Mouse (Mus musculus): ENCODE data around the gene Ncl.

Gene Ncl

DNA sequence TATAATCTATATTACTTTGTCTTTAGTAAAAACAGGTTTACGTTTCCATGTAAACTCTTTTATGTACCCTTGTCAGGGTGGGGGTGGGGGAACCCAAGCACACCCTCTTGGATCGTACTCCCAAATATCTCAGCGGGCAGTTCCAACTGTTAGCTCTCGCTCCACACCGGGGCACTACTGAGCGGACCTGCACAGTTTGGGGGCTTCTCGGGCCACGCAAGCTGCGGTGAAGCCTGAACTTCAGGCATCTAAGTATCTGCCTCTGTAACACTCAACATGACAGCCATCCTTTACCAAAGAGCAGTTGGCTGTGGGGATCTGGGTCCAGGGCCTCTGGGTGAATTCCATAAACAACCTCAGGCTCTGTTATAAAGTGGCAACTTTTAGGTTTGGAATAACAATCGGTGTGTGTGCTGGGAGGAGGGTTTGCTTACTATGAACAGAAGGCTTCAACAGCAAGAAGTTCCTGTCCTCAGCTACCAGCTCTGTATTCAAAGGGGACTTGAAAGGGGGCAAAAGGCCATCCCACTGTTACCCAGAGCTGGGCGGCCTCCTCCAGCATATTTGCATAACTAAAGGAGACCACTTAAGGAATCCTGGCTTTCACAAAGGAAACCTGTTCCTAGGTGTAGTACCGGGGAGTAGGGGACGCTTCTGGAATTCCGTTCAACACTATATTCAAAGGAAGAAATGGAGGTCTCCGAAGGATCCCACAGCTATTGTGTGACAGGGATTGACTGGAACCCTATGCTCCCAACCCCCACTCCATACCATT lies 48.5 kb downstream of the Ncl start:
- DNase-seq = no peak

- no peak for DNase-seq
These were observed 49.8 kb downstream of the Ncl start for GRCm38 (mm10) chr1:86309270-86309833.

- no peak for DNase-seq
These were observed 51.1 kb downstream of the Ncl start for GRCm38 (mm10) chr1:86307871-86308641.

GRCm38 (mm10) chr1:86307177-86307762 lies 51.9 kb downstream of the Ncl start:
- no peak for DNase-seq

- DNase-seq = no peak
These were observed 52.5 kb downstream of the Ncl start for GRCm38 (mm10) chr1:86306686-86307085.

DNA sequence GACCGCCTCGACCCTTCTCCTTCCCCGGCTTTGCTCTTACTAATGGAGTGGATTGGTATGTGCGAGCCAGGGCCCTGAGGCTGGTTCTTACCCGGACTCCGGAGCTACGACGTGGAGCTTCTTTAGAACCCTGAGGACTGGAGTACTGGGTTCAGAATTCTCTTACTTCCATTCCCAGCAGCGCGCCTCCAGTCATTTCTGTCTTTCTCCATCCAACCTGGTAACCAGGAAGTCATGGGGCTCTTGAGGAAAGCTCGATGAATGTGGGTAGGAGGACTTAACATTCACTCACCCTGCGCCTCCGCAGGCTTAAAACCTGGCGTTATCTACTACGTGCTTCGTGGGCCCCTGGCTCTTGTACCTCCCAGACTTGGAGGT lies 55.3 kb downstream of the Ncl start:
- no peak for DNase-seq

GRCm38 (mm10) chr1:86303063-86303872 lies 55.9 kb downstream of the Ncl start:
- peak; percentile 59 for DNase-seq

DNA sequence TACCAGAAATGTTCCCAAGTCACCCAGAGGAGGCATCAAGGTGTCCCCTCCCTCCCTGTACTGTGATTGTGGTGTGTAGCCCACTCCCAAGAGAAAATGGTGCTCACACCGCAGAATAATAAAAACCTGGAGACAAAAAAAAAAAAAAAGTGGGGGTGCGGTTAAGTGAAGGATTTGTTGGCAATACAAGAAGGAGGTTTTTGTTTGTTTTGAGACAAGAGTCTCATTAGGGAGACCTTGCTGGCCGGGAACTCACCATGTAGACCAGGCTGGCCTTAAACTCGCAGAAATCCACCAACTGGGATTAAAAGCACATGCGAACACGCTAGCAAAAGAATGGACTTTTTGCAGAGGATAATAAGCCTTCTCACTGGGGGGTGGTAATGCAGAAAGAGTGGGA lies 56.7 kb downstream of the Ncl start, which contains the start of gene B3gnt7:
TSS of gene B3gnt7 (plus strand) at position 301 of the 400 bp plus-strand sequence.
- no peak for DNase-seq

- DNase-seq = no peak
These were observed 57.7 kb downstream of the Ncl start for GRCm38 (mm10) chr1:86301221-86302091.

DNA sequence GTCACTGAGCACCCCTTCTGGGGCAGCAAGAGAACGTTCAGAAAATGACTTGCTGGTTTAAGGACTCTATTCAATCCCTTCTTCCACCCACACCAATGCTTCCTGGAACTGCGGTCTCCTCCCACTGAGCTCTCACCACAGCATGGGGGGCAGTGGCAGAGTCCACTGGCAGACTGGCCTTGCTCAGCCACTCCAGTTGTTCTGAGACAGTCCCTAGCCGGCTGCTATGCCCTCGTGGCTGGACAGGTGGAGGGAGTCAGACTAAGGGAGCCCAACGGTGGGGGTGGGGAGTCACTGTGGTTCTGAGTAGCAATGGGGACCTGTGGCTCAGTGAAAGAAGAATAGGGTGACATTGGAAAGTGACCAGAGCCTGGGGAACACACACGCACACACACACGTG lies 58.5 kb downstream of the Ncl start:
- no peak for DNase-seq

DNA sequence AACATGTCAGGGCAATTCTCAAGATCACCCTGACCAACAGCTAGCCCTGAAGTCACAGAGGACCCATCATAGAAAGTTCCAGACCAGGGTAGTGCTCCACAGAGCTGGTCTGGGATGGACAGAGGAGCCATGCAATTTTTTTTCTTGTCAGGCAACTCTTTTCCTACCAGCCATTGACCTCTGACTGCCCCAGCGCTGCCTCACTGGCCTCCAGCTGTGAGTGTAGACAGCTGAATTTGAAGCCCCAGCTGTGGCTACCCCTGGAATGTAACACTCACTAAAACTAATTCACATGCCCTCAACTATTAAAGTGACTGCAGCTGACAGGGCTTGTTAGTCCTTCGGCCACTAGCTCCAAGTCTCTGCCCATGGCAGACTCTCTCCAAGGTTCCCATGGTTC lies 59.1 kb downstream of the Ncl start:
- DNase-seq = no peak

All from right cerebral cortex, postnatal 14 days (tissue).